Mouse (Mus musculus): ENCODE measurements around the gene Satb1. TPM values are rescaled to one million over a fixed set of nuclear protein-coding genes. Genes with fewer than 3 reads are reported as not detected.

Gene Satb1
- total and polyA plus RNA-seq, 3 experiments: not detected

- no peaks in the 10 kb centered on the region for H3K36me3 ChIP-seq (replicated peaks in 1 of 2; ENCODE audit: control insufficient read depth in 1 of 2, insufficient read depth in 1 of 2, low read length in 1 of 2)
- dilution Hi-C loops (cut with MboI; ENCODE audit: extremely low pct_ligation_motif_present, extremely low pct_unique_long_range_greater_than_20kb, low sequenced_read_pairs) (no loop called here), in situ Hi-C loops (cut with MboI; ENCODE audit: low pct_ligation_motif_present, low pct_unique_long_range_greater_than_20kb, low sequenced_read_pairs) (no loop called here)
- no peak overlapping the region for H3K9ac ChIP-seq (ENCODE audit: insufficient read depth, low read depth)
- H3K9me3 ChIP-seq (replicated peaks; ENCODE audit: low read length): peaks cover 7% of the 10 kb centered on the region
- no peak overlapping the region for H3K4me2 ChIP-seq (ENCODE audit: insufficient read depth, low read depth, poor library complexity, severe bottlenecking)
- no peak overlapping the region for H3K4me3 ChIP-seq (replicated peaks in 1 of 3; ENCODE audit: low read depth in 2 of 3, low read length in 2 of 3, poor library complexity in 1 of 3)
- no peak for DNase-seq (ENCODE audit: extremely low read depth)
- no peaks in the 10 kb centered on the region for H3K27me3 ChIP-seq (replicated peaks)
- TF ChIP-seq CTCF (conservative IDR thresholded peaks at IDR 0.05 in 1 of 2, IDR thresholded peaks at IDR 0.05 in 1 of 2; ENCODE audit: low read depth in 2 of 2, low read length in 2 of 2) (no peak), ZKSCAN1 (IDR thresholded peaks at IDR 0.05; ENCODE audit: borderline replicate concordance, low read depth, low read length) (no peak), ZC3H11A (IDR thresholded peaks at IDR 0.05; ENCODE audit: low read depth, low read length) (no peak)
- no peaks in the 10 kb centered on the region for H3K4me1 ChIP-seq (ENCODE audit: control insufficient read depth in 1 of 2, insufficient read depth in 2 of 2)
- no peaks in the 10 kb centered on the region for H3K79me2 ChIP-seq (replicated peaks; ENCODE audit: control insufficient read depth, extremely low read depth, insufficient read depth, poor library complexity, severe bottlenecking)
- H3K27ac ChIP-seq (ENCODE audit: insufficient read depth, low read depth): no peak overlapping the region
These were observed 19.3 kb downstream of the Satb1 start for GRCm38 (mm10) chr17:51813784-51814120.

GRCm38 (mm10) chr17:51812942-51813783, 19.9 kb downstream of the Satb1 start:
- Histone ChIP-seq H3K4me1 (ENCODE audit: control insufficient read depth in 1 of 2, insufficient read depth in 2 of 2) (no peaks in the 10 kb centered on the region), H3K27me3 (replicated peaks) (no peaks in the 10 kb centered on the region), H3K79me2 (replicated peaks; ENCODE audit: control insufficient read depth, extremely low read depth, insufficient read depth, poor library complexity, severe bottlenecking) (no peaks in the 10 kb centered on the region), H3K4me3 (replicated peaks in 1 of 3; ENCODE audit: low read depth in 2 of 3, low read length in 2 of 3, poor library complexity in 1 of 3) (no peak overlapping the region), H3K36me3 (replicated peaks in 1 of 2; ENCODE audit: control insufficient read depth in 1 of 2, insufficient read depth in 1 of 2, low read length in 1 of 2) (no peaks in the 10 kb centered on the region), H3K9me3 (replicated peaks; ENCODE audit: low read length) (peaks cover 7% of the 10 kb centered on the region), H3K9ac (ENCODE audit: insufficient read depth, low read depth) (no peak overlapping the region), H3K27ac (ENCODE audit: insufficient read depth, low read depth) (no peak overlapping the region), H3K4me2 (ENCODE audit: insufficient read depth, low read depth, poor library complexity, severe bottlenecking) (no peak overlapping the region)
- dilution Hi-C loops (cut with MboI; ENCODE audit: extremely low pct_ligation_motif_present, extremely low pct_unique_long_range_greater_than_20kb, low sequenced_read_pairs) (no loop called here), in situ Hi-C loops (cut with MboI; ENCODE audit: low pct_ligation_motif_present, low pct_unique_long_range_greater_than_20kb, low sequenced_read_pairs) (no loop called here)
- no peak for DNase-seq (ENCODE audit: extremely low read depth)
- no peak for TF ChIP-seq RCOR1 (conservative IDR thresholded peaks at IDR 0.05; ENCODE audit: low read depth, low read length)
- no peak for TF ChIP-seq E2F4 (IDR thresholded peaks at IDR 0.05; ENCODE audit: insufficient replicate concordance, low read depth, low read length)
- no peak for TF ChIP-seq CTCF (conservative IDR thresholded peaks at IDR 0.05 in 1 of 2, IDR thresholded peaks at IDR 0.05 in 1 of 2; ENCODE audit: low read depth in 2 of 2, low read length in 2 of 2)
- TF ChIP-seq IRF4 (IDR thresholded peaks at IDR 0.05; ENCODE audit: low read depth, low read length): no peak
- TF ChIP-seq NELFE (IDR thresholded peaks at IDR 0.05; ENCODE audit: low read depth, low read length): no peak
- no peak for TF ChIP-seq KAT2A (IDR thresholded peaks at IDR 0.05; ENCODE audit: insufficient replicate concordance, low read length)
- no peak for TF ChIP-seq ELF1 (IDR thresholded peaks at IDR 0.05; ENCODE audit: low read depth, low read length)
- TF ChIP-seq MXI1 (IDR thresholded peaks at IDR 0.05; ENCODE audit: low read depth, low read length): no peak
- no peak for TF ChIP-seq MAX (IDR thresholded peaks at IDR 0.05; ENCODE audit: low read length)
- TF ChIP-seq ZKSCAN1 (IDR thresholded peaks at IDR 0.05; ENCODE audit: borderline replicate concordance, low read depth, low read length): no peak
- TF ChIP-seq TCF12 (IDR thresholded peaks at IDR 0.05; ENCODE audit: low read depth, low read length): no peak
- no peak for TF ChIP-seq USF1 (IDR thresholded peaks at IDR 0.05; ENCODE audit: low read depth, low read length)
- no peak for TF ChIP-seq TBP (conservative IDR thresholded peaks at IDR 0.05; ENCODE audit: low read depth, low read length)
- TF ChIP-seq MAFK (IDR thresholded peaks at IDR 0.05; ENCODE audit: insufficient replicate concordance, low read length): no peak
- no peak for TF ChIP-seq POLR2A (IDR thresholded peaks at IDR 0.05; ENCODE audit: low read depth, low read length)
- TF ChIP-seq MAZ (IDR thresholded peaks at IDR 0.05; ENCODE audit: low read depth, low read length): no peak
- no peak for TF ChIP-seq POLR2AphosphoS2 (IDR thresholded peaks at IDR 0.05; ENCODE audit: low read depth, low read length)
- TF ChIP-seq PAX5 (IDR thresholded peaks at IDR 0.05; ENCODE audit: low read length): no peak
- no peak for TF ChIP-seq SIN3A (IDR thresholded peaks at IDR 0.05; ENCODE audit: low read length)

Data from CH12.LX (cell line).